Mouse (Mus musculus) MEL (cell line): ENCODE measurements around the gene 4930404H24Rik. TPM values are rescaled to one million over a fixed set of nuclear protein-coding genes. Genes with fewer than 3 reads are reported as not detected.

Experiments
- DNase-seq: peaks from one replicate; pipeline ENCODE4 v3.0.0; 2011; ENCODE audit warnings: low read depth, low spot score
- H3K27ac ChIP-seq: 2 replicates; pipeline ENCODE4 v1.5.1; 2012; ENCODE audit warnings: low read depth, mild to moderate bottlenecking, control low read depth, low read length, moderate library complexity; ENCODE audit not compliant: control insufficient read depth
- H3K27me3 ChIP-seq, 2 experiments: fragments of 150-350 bp in 1 of 2; sonication (generic) in 1 of 2; 2 replicates each; pipeline ENCODE4 v1.6.1; 2012; ENCODE audit warnings: low read length in 2 of 2, mild to moderate bottlenecking in 2 of 2, improper control_type of control experiment in 1 of 2, moderate library complexity in 1 of 2; ENCODE audit not compliant: insufficient read depth in 2 of 2, control insufficient read depth in 1 of 2
- H3K36me3 ChIP-seq, 2 experiments: 2 replicates each; pipeline ENCODE4 v1.6.1; 2012 to 2014; ENCODE audit warnings: low read length in 2 of 2, improper control_type of control experiment in 1 of 2, inconsistent platforms in 1 of 2, mild to moderate bottlenecking in 1 of 2; ENCODE audit not compliant: insufficient read depth in 2 of 2, control insufficient read depth in 1 of 2
- H3K4me1 ChIP-seq, 2 experiments: fragments of 150-350 bp in 1 of 2; sonication (generic) in 1 of 2; 2 replicates each; pipeline ENCODE4 v1.6.1; 2012; ENCODE audit warnings: low read length in 2 of 2, improper control_type of control experiment in 1 of 2, mild to moderate bottlenecking in 1 of 2; ENCODE audit not compliant: insufficient read depth in 2 of 2, control insufficient read depth in 1 of 2
- H3K4me3 ChIP-seq, 2 experiments: fragments of 150-350 bp in 1 of 2; sonication (generic) in 1 of 2; 2 replicates each; pipeline ENCODE4 v1.5.1; 2012; ENCODE audit warnings: low read depth in 2 of 2, low read length in 2 of 2, mild to moderate bottlenecking in 2 of 2, moderate library complexity in 2 of 2, control low read depth in 1 of 2, improper control_type of control experiment in 1 of 2; ENCODE audit not compliant: control insufficient read depth in 1 of 2, insufficient read depth in 1 of 2
- H3K79me2 ChIP-seq: 2 replicates; pipeline ENCODE4 v1.6.1; 2012; ENCODE audit warnings: mild to moderate bottlenecking, low read length, moderate library complexity; ENCODE audit not compliant: control insufficient read depth, poor library complexity, insufficient read depth
- H3K9ac ChIP-seq: 2 replicates; pipeline ENCODE4 v1.6.1; 2012; ENCODE audit warnings: low read depth, mild to moderate bottlenecking, control low read depth, low read length, moderate library complexity; ENCODE audit not compliant: control insufficient read depth, poor library complexity, severe bottlenecking
- H3K9me3 ChIP-seq: fragments of 150-350 bp; sonication (generic); replicated peaks from 2 replicates; pipeline ENCODE4 v1.6.1; 2012; ENCODE audit warnings: mild to moderate bottlenecking, low read length, improper control_type of control experiment, moderate library complexity; ENCODE audit not compliant: insufficient read depth
- BHLHE40 ChIP-seq: IDR thresholded peaks from 2 replicates; pipeline ENCODE4 v1.6.1; 2012; ENCODE audit warnings: low read depth, mild to moderate bottlenecking, inconsistent platforms, low read length, improper control_type of control experiment, borderline replicate concordance
- CTCF ChIP-seq, 3 experiments: IDR thresholded peaks in 2 of 3; conservative IDR thresholded peaks in 1 of 3; 2 replicates each; pipeline ENCODE4 v1.5.1; 2011 to 2012; ENCODE audit warnings: low read length in 3 of 3, low read depth in 2 of 3, mild to moderate bottlenecking in 2 of 3, improper control_type of control experiment in 1 of 3, inconsistent platforms in 1 of 3, mixed read lengths in 1 of 3, moderate library complexity in 1 of 3; ENCODE audit not compliant: control insufficient read depth in 1 of 3, insufficient read depth in 1 of 3, poor library complexity in 1 of 3, severe bottlenecking in 1 of 3
- ETS1 ChIP-seq: IDR thresholded peaks from 2 replicates; pipeline ENCODE4 v1.6.1; 2012; ENCODE audit warnings: low read depth, mild to moderate bottlenecking, inconsistent platforms, low read length, improper control_type of control experiment, moderate library complexity
- HCFC1 ChIP-seq: IDR thresholded peaks from 2 replicates; pipeline ENCODE4 v1.6.1; 2012; ENCODE audit warnings: low read depth, mild to moderate bottlenecking, inconsistent platforms, low read length, improper control_type of control experiment, moderate library complexity
- MAFK ChIP-seq: IDR thresholded peaks from 2 replicates; pipeline ENCODE4 v1.6.1; 2011; ENCODE audit warnings: low read depth, mild to moderate bottlenecking, low read length, improper control_type of control experiment, borderline replicate concordance
- MEF2A ChIP-seq: IDR thresholded peaks from 2 replicates; pipeline ENCODE4 v1.6.1; 2014; ENCODE audit warnings: low read depth, mild to moderate bottlenecking, inconsistent platforms, low read length, improper control_type of control experiment; ENCODE audit not compliant: poor library complexity, insufficient replicate concordance, severe bottlenecking; ENCODE audit errors: extremely low read depth
- MYB ChIP-seq: IDR thresholded peaks from 2 replicates; pipeline ENCODE4 v1.6.1; 2011; ENCODE audit warnings: mild to moderate bottlenecking, low read depth, low read length, improper control_type of control experiment
- NRF1 ChIP-seq: IDR thresholded peaks from 2 replicates; pipeline ENCODE4 v1.6.1; 2014; ENCODE audit warnings: low read depth, mild to moderate bottlenecking, inconsistent platforms, low read length, improper control_type of control experiment, moderate library complexity; ENCODE audit not compliant: poor library complexity, insufficient read depth, severe bottlenecking
- SIN3A ChIP-seq: IDR thresholded peaks from 2 replicates; pipeline ENCODE4 v1.6.1; 2012; ENCODE audit warnings: low read length, improper control_type of control experiment, inconsistent platforms
- SMC3 ChIP-seq: IDR thresholded peaks from 2 replicates; pipeline ENCODE4 v1.6.1; 2011; ENCODE audit warnings: low read depth, low read length, improper control_type of control experiment
- UBTF ChIP-seq: IDR thresholded peaks from 2 replicates; pipeline ENCODE4 v1.6.1; 2012; ENCODE audit warnings: low read depth, mild to moderate bottlenecking, inconsistent platforms, low read length, improper control_type of control experiment, moderate library complexity, borderline replicate concordance; ENCODE audit not compliant: insufficient read depth
- ZKSCAN1 ChIP-seq: IDR thresholded peaks from 2 replicates; pipeline ENCODE4 v1.6.1; 2012; ENCODE audit warnings: low read depth, mild to moderate bottlenecking, inconsistent platforms, low read length, improper control_type of control experiment, moderate library complexity
- polyA plus RNA-seq, 2 experiments: library from polyadenylated mRNA; stranded (reverse) in 1 of 2; unstranded in 1 of 2; fragments of >175 nt in 1 of 2; fragments of >200 nt in 1 of 2; gene quantifications; 2 replicates each; pipeline versions ENCODE4 v1.2.1 to v1.2.4; 2012; ENCODE audit warnings: low replicate concordance in 2 of 2, low read depth in 1 of 2; ENCODE audit not compliant: insufficient read length in 2 of 2, insufficient read depth in 1 of 2, missing spikeins in 1 of 2
- total RNA-seq: library from RNA; depleted of rRNA; stranded (reverse); fragments of 300-350 nt; gene quantifications from 2 replicates; pipeline ENCODE4 v1.2.3, GENCODE M21; 2012; rRNA removed

4930404H24Rik gene
- total and polyA plus RNA-seq, 3 experiments = 0.24 TPM; not detected in 2

GRCm38 (mm10) chr2:153538898-153539297 is 46.3 kb downstream of the 4930404H24Rik start:
- H3K79me2 ChIP-seq = no peaks in the 10 kb centered on the region
- DNase-seq = no peak

GRCm38 (mm10) chr2:153542936-153543668 is 50.5 kb downstream of the 4930404H24Rik start:
- Histone ChIP-seq H3K27me3 (no peaks in the 10 kb centered on the region), H3K9ac (no peak overlapping the region), H3K9me3 (no peaks in the 10 kb centered on the region), H3K27ac (peak overlapping the region; percentile 6; the same call in 1 of the 2 replicates), H3K4me3 (no peak overlapping the region), H3K4me1 (peaks cover 24 to 44% of the 10 kb centered on the region in 2 experiments), H3K79me2 (no peaks in the 10 kb centered on the region), H3K36me3 (peaks cover 0 to 28% of the 10 kb centered on the region in 2 experiments; a peak in 2 of 4 replicates)
- DNase-seq = peak; percentile 49
- TF ChIP-seq BHLHE40 (no peak), NRF1 (no peak), MEF2A (no peak), ETS1 (no peak), MAFK (no peak), SMC3 (no peak), CTCF (IDR thresholded peaks at IDR 0.05 in 2 of 3, conservative IDR thresholded peaks at IDR 0.05 in 1 of 3; ENCODE audit: control insufficient read depth in 1 of 3, insufficient read depth in 1 of 3, low read depth in 2 of 3, low read length in 3 of 3, poor library complexity in 1 of 3, severe bottlenecking in 1 of 3) (no peak), MYB (no peak), SIN3A (no peak), HCFC1 (no peak)
- TF ChIP-seq, all 39 proteins: peak for 0

More at GRCm38 (mm10) chr2:153538898-153539297, 46.3 kb downstream of the 4930404H24Rik start:
- Histone ChIP-seq H3K9me3 (no peaks in the 10 kb centered on the region), H3K9ac (no peak overlapping the region), H3K27me3 (no peaks in the 10 kb centered on the region), H3K36me3 (peaks cover 0 to 17% of the 10 kb centered on the region in 2 experiments; a peak in 2 of 4 replicates), H3K4me1 (peaks cover 7 to 28% of the 10 kb centered on the region in 2 experiments), H3K27ac (no peak overlapping the region)
- TF ChIP-seq UBTF = no peak
- peak; percentile 64; the same call in 1 of the 2 replicates for TF ChIP-seq ZKSCAN1
- TF ChIP-seq, all 39 proteins: peak for 1
- no peak overlapping the region for H3K4me3 ChIP-seq

Other genes starting within 250 kb of the 4930404H24Rik start
- gene Kif3b, start 201.4 kb upstream of the 4930404H24Rik start, total RNA-seq = 10.0 and 11.0 TPM in 2 replicates
- gene Kif3b, start 201.4 kb upstream of the 4930404H24Rik start, polyA plus RNA-seq = 10 to 100 TPM; 17.9 to 34.2 TPM
- 15.2 and 20.6 TPM in 2 replicates for gene Asxl1, start 147.0 kb upstream of the 4930404H24Rik start, total RNA-seq
- 10 to 100 TPM in 1 of 2 experiments, not detected in 1; 35.5 TPM for gene Asxl1, start 147.0 kb upstream of the 4930404H24Rik start, polyA plus RNA-seq
- gene Nol4l, start 37.2 kb downstream of the 4930404H24Rik start, total RNA-seq = 4.4 and 4.5 TPM in 2 replicates
- 1 to 10 TPM in 1 of 2 experiments, not detected in 1; 7.1 TPM for gene Nol4l, start 37.2 kb downstream of the 4930404H24Rik start, polyA plus RNA-seq
- 25.3 and 25.5 TPM in 2 replicates for gene Commd7, start 140.0 kb downstream of the 4930404H24Rik start, total RNA-seq
- gene Commd7, start 140.0 kb downstream of the 4930404H24Rik start, polyA plus RNA-seq = 10 to 100 TPM in 1 of 2 experiments, not detected in 1; 36.1 TPM
- gene Dnmt3b, start 156.7 kb downstream of the 4930404H24Rik start, total RNA-seq = 10.1 and 11.6 TPM in 2 replicates
- gene Dnmt3b, start 156.7 kb downstream of the 4930404H24Rik start, polyA plus RNA-seq = 10 to 100 TPM in 1 of 2 experiments, not detected in 1; 17.5 TPM
- gene Dnmt3c, start 203.9 kb downstream of the 4930404H24Rik start, total RNA-seq = 0.26 and 0.65 TPM in 2 replicates
- gene Dnmt3c, start 203.9 kb downstream of the 4930404H24Rik start, polyA plus RNA-seq = under 1 TPM in 1 of 2 experiments, not detected in 1; 0.45 TPM
- gene Mapre1, start 248.5 kb downstream of the 4930404H24Rik start, total RNA-seq = 57.7 and 60.0 TPM in 2 replicates
- gene Mapre1, start 248.5 kb downstream of the 4930404H24Rik start, polyA plus RNA-seq = 10 to 100 TPM in 1 of 2 experiments, not detected in 1; 94.8 TPM